Mouse (Mus musculus): Measurements from ENCODE around the gene Mybbp1a. TPM values are rescaled to one million over a fixed set of nuclear protein-coding genes. Genes with fewer than 3 reads are reported as not detected.

Gene Mybbp1a
- polyA plus RNA-seq, 1 experiment, result 25.0 TPM

DNA sequence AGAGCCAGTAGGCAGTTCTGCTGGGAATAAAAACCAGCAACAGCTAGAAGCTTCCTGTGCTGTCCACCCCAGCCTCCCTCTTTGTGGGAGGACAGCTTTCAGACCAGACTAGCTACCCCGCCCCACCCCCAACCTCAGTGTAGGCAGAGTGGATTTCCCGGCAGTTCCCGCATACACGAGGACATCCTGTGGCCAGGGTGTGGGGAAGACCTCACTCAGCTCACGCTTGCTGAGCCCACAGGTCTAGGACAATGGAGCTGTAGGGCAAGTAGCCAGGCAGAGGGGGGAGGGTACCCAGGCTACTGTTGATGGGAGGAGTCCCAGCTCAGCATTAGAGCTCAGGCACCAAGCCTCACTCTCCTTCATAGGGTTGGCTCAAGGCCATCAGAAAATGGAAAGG is 28.1 kb downstream of the Mybbp1a start:
- Histone ChIP-seq H3K4me1 (ENCODE audit: control insufficient read depth, insufficient read depth, insufficient read length, low read length) (peaks cover 48% of the 10 kb centered on the region), H3K36me3 (ENCODE audit: control insufficient read depth, insufficient read depth, low read length) (no peaks in the 10 kb centered on the region), H3K27me3 (ENCODE audit: control insufficient read depth, insufficient read depth, low read length) (no peaks in the 10 kb centered on the region), H3K27ac (ENCODE audit: insufficient read depth, low read depth, low read length) (peak overlapping the region; percentile 44; the same call in 1 of the 2 replicates), H3K4me3 (ENCODE audit: low read depth, low read length) (no peak overlapping the region)
- no peak for TF ChIP-seq CTCF (IDR thresholded peaks at IDR 0.05; ENCODE audit: extremely low read depth, insufficient read length, insufficient replicate concordance, low read depth, low read length)
- no peak for TF ChIP-seq POLR2A (IDR thresholded peaks at IDR 0.05; ENCODE audit: low read depth, low read length)
- WGBS, result 25% methylated on average over 5 of the region's 5 CpGs

DNA sequence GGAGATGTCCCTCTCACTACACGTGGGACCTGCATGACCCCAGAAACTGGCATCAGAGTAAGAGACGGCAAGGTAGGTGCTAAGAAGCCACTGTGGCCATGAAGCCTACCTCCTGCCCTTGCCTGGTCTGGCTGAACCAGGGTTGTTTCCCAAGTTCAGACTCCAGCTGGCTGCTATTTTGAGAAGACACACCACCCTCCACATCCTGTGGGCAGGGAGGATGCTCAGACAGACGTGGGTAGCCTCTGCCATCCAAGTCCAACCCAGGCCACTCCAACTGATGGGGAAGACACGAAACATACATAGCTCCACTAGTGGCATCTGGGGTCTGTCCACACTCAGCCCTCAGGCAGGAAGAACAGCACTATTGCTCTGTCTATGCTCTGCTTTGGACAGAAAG is 28.8 kb downstream of the Mybbp1a start:
- Histone ChIP-seq H3K4me3 (ENCODE audit: low read depth, low read length) (no peak overlapping the region), H3K4me1 (ENCODE audit: control insufficient read depth, insufficient read depth, insufficient read length, low read length) (peaks cover 54% of the 10 kb centered on the region), H3K36me3 (ENCODE audit: control insufficient read depth, insufficient read depth, low read length) (no peaks in the 10 kb centered on the region), H3K27me3 (ENCODE audit: control insufficient read depth, insufficient read depth, low read length) (no peaks in the 10 kb centered on the region), H3K27ac (ENCODE audit: insufficient read depth, low read depth, low read length) (no peak overlapping the region)
- TF ChIP-seq POLR2A (IDR thresholded peaks at IDR 0.05; ENCODE audit: low read depth, low read length) (no peak), CTCF (IDR thresholded peaks at IDR 0.05; ENCODE audit: extremely low read depth, insufficient read length, insufficient replicate concordance, low read depth, low read length) (no peak)
- WGBS, result 70% methylated on average over 4 of the region's 4 CpGs

DNA sequence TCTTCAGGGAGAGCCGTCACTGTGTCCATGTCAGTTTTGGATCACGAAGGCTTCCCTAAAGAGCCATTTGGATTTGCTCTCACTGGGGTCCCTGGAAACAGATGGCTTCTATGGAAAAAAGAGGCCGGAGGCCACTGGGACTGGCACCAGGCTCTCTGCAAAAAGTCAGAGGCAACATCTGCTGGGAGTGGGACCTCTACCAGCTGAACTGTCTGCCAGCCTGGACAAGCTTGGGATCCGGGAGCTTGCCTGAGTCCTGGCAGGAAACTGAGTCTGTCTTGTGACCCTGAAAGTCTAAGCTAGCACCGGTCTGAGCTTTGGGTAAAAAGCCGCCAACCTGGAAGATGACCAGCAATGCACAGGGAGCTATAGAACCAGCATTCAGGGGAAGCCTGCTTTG is 30.2 kb downstream of the Mybbp1a start:
- H3K4me3 ChIP-seq (ENCODE audit: low read depth, low read length), result no peak overlapping the region
- TF ChIP-seq CTCF (IDR thresholded peaks at IDR 0.05; ENCODE audit: extremely low read depth, insufficient read length, insufficient replicate concordance, low read depth, low read length) (no peak), POLR2A (IDR thresholded peaks at IDR 0.05; ENCODE audit: low read depth, low read length) (no peak)
- H3K4me1 ChIP-seq (ENCODE audit: control insufficient read depth, insufficient read depth, insufficient read length, low read length), result peaks cover 62% of the 10 kb centered on the region
- H3K27me3 ChIP-seq (ENCODE audit: control insufficient read depth, insufficient read depth, low read length), result no peaks in the 10 kb centered on the region
- 84% methylated on average over 6 of the region's 6 CpGs for WGBS
- no peak overlapping the region for H3K27ac ChIP-seq (ENCODE audit: insufficient read depth, low read depth, low read length)
- H3K36me3 ChIP-seq (ENCODE audit: control insufficient read depth, insufficient read depth, low read length), result no peaks in the 10 kb centered on the region

DNA sequence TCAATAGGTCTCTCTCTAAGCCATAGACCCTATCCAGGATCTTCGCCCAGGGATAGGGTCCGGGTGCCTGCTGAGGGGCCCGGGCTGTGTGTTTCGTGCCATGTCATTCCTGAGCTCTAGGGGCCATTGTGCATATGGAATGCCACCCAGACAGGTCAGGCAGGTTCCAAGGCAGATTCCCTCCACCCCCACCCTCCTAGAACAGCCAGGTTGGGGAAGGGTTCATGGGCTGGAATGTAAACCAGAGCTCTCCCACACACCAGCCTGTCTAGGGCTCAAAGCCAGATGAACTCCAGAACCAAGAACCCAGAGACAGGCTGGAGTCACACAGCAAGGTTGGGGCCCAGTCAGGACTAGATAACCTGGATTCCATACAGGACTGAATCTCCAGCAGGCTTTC is 32.4 kb downstream of the Mybbp1a start:
- Histone ChIP-seq H3K27ac (ENCODE audit: insufficient read depth, low read depth, low read length) (peak overlapping the region; percentile 89), H3K27me3 (ENCODE audit: control insufficient read depth, insufficient read depth, low read length) (no peaks in the 10 kb centered on the region), H3K36me3 (ENCODE audit: control insufficient read depth, insufficient read depth, low read length) (no peaks in the 10 kb centered on the region), H3K4me3 (ENCODE audit: low read depth, low read length) (no peak overlapping the region), H3K4me1 (ENCODE audit: control insufficient read depth, insufficient read depth, insufficient read length, low read length) (peaks cover 45% of the 10 kb centered on the region)
- TF ChIP-seq POLR2A (IDR thresholded peaks at IDR 0.05; ENCODE audit: low read depth, low read length) (no peak), CTCF (IDR thresholded peaks at IDR 0.05; ENCODE audit: extremely low read depth, insufficient read length, insufficient replicate concordance, low read depth, low read length) (no peak)
- WGBS, result 68% methylated on average over 4 of the region's 4 CpGs

GRCm38 (mm10) chr11:72474926-72475325 is 33.8 kb downstream of the Mybbp1a start:
- H3K4me1 ChIP-seq (ENCODE audit: control insufficient read depth, insufficient read depth, insufficient read length, low read length), result peaks cover 38% of the 10 kb centered on the region
- peak overlapping the region; percentile 12; the same call in 1 of the 2 replicates for H3K4me3 ChIP-seq (ENCODE audit: low read depth, low read length)
- H3K36me3 ChIP-seq (ENCODE audit: control insufficient read depth, insufficient read depth, low read length), result no peaks in the 10 kb centered on the region
- WGBS, result 42% methylated on average over 3 of the region's 3 CpGs
- H3K27me3 ChIP-seq (ENCODE audit: control insufficient read depth, insufficient read depth, low read length), result no peaks in the 10 kb centered on the region
- TF ChIP-seq CTCF (IDR thresholded peaks at IDR 0.05; ENCODE audit: extremely low read depth, insufficient read length, insufficient replicate concordance, low read depth, low read length) (no peak), POLR2A (IDR thresholded peaks at IDR 0.05; ENCODE audit: low read depth, low read length) (no peak)
- peak overlapping the region; percentile 89 for H3K27ac ChIP-seq (ENCODE audit: insufficient read depth, low read depth, low read length)

DNA sequence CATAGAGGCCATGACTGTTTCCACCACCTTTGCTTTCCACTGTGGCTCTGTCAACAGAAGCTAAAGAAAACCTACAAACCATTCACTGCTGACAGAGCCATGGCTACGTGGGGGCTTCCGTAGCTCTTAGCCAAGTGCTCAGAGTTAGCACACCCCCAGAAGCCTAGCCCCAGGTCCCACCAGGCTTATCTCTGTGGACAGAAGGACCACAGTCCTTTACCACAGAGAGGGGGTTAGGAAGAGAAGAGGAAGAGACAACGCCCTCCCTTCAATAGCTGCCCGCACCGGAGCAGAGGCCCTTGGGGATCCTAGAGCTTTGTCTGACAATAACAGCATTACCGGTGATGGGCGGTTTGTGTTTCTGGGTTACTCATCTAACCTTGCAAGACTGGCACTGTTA is 34.3 kb downstream of the Mybbp1a start:
- Histone ChIP-seq H3K27me3 (ENCODE audit: control insufficient read depth, insufficient read depth, low read length) (no peaks in the 10 kb centered on the region), H3K4me1 (ENCODE audit: control insufficient read depth, insufficient read depth, insufficient read length, low read length) (peaks cover 35% of the 10 kb centered on the region), H3K4me3 (ENCODE audit: low read depth, low read length) (no peak overlapping the region), H3K36me3 (ENCODE audit: control insufficient read depth, insufficient read depth, low read length) (no peaks in the 10 kb centered on the region), H3K27ac (ENCODE audit: insufficient read depth, low read depth, low read length) (peak overlapping the region; percentile 84)
- TF ChIP-seq POLR2A (IDR thresholded peaks at IDR 0.05; ENCODE audit: low read depth, low read length) (no peak), CTCF (IDR thresholded peaks at IDR 0.05; ENCODE audit: extremely low read depth, insufficient read length, insufficient replicate concordance, low read depth, low read length) (no peak)
- WGBS, result 71% methylated on average over 7 of the region's 7 CpGs

- Histone ChIP-seq H3K27me3 (ENCODE audit: control insufficient read depth, insufficient read depth, low read length) (no peaks in the 10 kb centered on the region), H3K27ac (ENCODE audit: insufficient read depth, low read depth, low read length) (peak overlapping the region; percentile 84), H3K36me3 (ENCODE audit: control insufficient read depth, insufficient read depth, low read length) (no peaks in the 10 kb centered on the region), H3K4me3 (ENCODE audit: low read depth, low read length) (no peak overlapping the region), H3K4me1 (ENCODE audit: control insufficient read depth, insufficient read depth, insufficient read length, low read length) (peaks cover 35% of the 10 kb centered on the region)
- WGBS, result 71% methylated on average over 7 of the region's 7 CpGs
- TF ChIP-seq POLR2A (IDR thresholded peaks at IDR 0.05; ENCODE audit: low read depth, low read length) (peak; percentile 22; the same call in 1 of the 2 replicates), CTCF (IDR thresholded peaks at IDR 0.05; ENCODE audit: extremely low read depth, insufficient read length, insufficient replicate concordance, low read depth, low read length) (no peak)
Measured at GRCm38 (mm10) chr11:72476074-72476625, 35.0 kb downstream of the Mybbp1a start.
